Mouse (Mus musculus) midbrain, embryonic 10.5 days (tissue): Measurements from ENCODE around the gene Gm4513. TPM values are rescaled to one million over a fixed set of nuclear protein-coding genes. Genes with fewer than 3 reads are reported as not detected.
"Not testable (repeated sequence)": the region's sequence is repeated elsewhere in the genome, so short reads cannot be mapped to it uniquely, and the experiment has no call there.

ENCODE experiments used
- DNase-seq: peaks from one replicate; pipeline ENCODE4 v3.0.0-alpha.2; 2017; ENCODE audit warnings: low spot score
- H3K27ac ChIP-seq: fragments of 300-500 bp; sonication (generic); replicated peaks from 2 replicates; pipeline ENCODE4 v1.5.1; 2016; ENCODE audit warnings: mild to moderate bottlenecking
- H3K27me3 ChIP-seq: fragments of 300-500 bp; sonication (generic); 2 replicates; pipeline ENCODE4 v1.6.1; 2016; ENCODE audit warnings: low read depth, mild to moderate bottlenecking; ENCODE audit not compliant: poor library complexity, severe bottlenecking
- H3K36me3 ChIP-seq: fragments of 300-500 bp; sonication (generic); 2 replicates; pipeline ENCODE4 v1.6.1; 2016; ENCODE audit warnings: mild to moderate bottlenecking, moderate library complexity
- H3K4me1 ChIP-seq: fragments of 300-500 bp; sonication (generic); 2 replicates; pipeline ENCODE4 v1.6.1; 2016
- H3K4me3 ChIP-seq: fragments of 300-500 bp; sonication (generic); 2 replicates; pipeline ENCODE4 v1.5.1; 2016; ENCODE audit warnings: mild to moderate bottlenecking, moderate library complexity
- H3K9me3 ChIP-seq: fragments of 300-500 bp; sonication (generic); replicated peaks from 2 replicates; pipeline ENCODE4 v1.6.1; 2016; ENCODE audit warnings: mild to moderate bottlenecking
- WGBS: fragments of 180-500 bp; shearing (Covaris S2); methylation state at CpG from one replicate; pipeline ENCODE4 v1.1.7; 2016; 5-methylcytosine and 5-hydroxymethylcytosine counted together
- polyA plus RNA-seq: library from polyadenylated mRNA; unstranded; fragments of >200 nt; fragmentation: Nextera tagmentation; extraction: Ambion mirVana; gene quantifications from 2 replicates; pipeline ENCODE4 v1.2.1, GENCODE M21; 2016

Gm4513 gene
- polyA plus RNA-seq = not detected in 2 replicates

DNA sequence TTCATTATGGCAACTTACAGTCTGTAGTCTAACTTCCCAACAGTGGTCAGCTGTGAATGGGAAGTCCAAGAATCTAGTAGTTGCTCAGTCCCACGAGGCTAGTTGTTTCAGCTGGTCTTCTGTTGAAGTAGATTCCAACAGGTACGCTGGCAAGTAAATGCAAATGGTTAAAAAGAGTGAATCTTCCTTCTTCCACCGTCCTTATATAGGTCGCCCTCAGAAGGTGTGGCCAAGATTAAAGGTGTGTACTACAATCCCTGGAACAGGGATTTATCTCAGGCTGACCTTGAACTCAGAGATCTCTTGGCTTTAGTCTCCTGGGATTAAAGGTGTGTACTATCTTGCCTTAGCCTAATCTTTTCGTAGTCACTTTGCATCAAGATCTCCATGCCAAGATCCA is at the start of gene Gm4513:
Gm4513 (minus strand) TSS at position 101 of the 400 bp plus-strand sequence.
- not testable (repeated sequence) for H3K27me3 ChIP-seq, H3K36me3 ChIP-seq, H3K27ac ChIP-seq, H3K4me3 ChIP-seq, H3K4me1 ChIP-seq, H3K9me3 ChIP-seq, DNase-seq
- WGBS = 86% methylated on average over 3 of the region's 5 CpGs

GRCm38 (mm10) chr7:20576141-20576540 is 22.7 kb downstream of the Gm4513 start, which contains the start of gene Gm4141:
Gene Gm4141, minus strand, starts transcription at chr7:20576241.
- not testable (repeated sequence) for H3K27me3 ChIP-seq, H3K9me3 ChIP-seq, DNase-seq, H3K36me3 ChIP-seq, H3K27ac ChIP-seq, H3K4me3 ChIP-seq, H3K4me1 ChIP-seq
- no CpG with 5 or more reads among the region's 3 CpGs for WGBS

DNA sequence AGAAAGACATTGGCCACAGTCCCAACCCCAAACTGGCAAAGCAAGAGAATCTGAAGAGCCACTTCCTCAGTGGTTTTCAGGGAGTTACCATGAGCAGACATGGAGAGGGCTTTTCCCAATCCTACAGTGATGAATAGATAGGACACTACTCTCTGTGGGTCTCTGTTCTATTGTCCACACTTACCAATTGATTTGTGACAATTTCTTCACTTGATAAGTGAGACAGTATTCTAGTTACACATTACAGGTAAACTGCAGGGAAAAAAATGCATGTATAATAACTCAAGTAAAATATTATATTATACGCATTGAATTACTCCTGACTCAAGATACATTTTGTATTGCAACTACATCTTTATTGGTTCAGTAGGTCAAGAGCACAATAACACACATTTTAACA is 53.2 kb downstream of the Gm4513 start, which contains the start of gene Gm5726:
Gm5726 (minus strand) TSS at position 101 of the 400 bp plus-strand sequence.
- H3K27ac ChIP-seq, H3K9me3 ChIP-seq, DNase-seq, H3K4me3 ChIP-seq, H3K4me1 ChIP-seq, H3K27me3 ChIP-seq, H3K36me3 ChIP-seq: not testable (repeated sequence)
- no CpG with 5 or more reads among the region's 1 CpGs for whole genome bisulfite sequencing

Other genes with a start within 250 kb of the Gm4513 start
- gene Gm5728, start 223.6 kb downstream of the Gm4513 start, polyA plus RNA-seq = not detected in 2 replicates
- gene Vmn1r100, start 181.1 kb downstream of the Gm4513 start, polyA plus RNA-seq = not detected in 2 replicates
- not detected in 2 replicates for gene Vmn1r101, start 156.4 kb downstream of the Gm4513 start, polyA plus RNA-seq
- not detected in 2 replicates for gene Gm10670, start 124.1 kb downstream of the Gm4513 start, polyA plus RNA-seq
- gene Vmn1r103, start 88.5 kb downstream of the Gm4513 start, polyA plus RNA-seq = not detected in 2 replicates
- not detected in 2 replicates for gene Vmn1r104, start 65.2 kb downstream of the Gm4513 start, polyA plus RNA-seq
- gene Gm5726, start 53.3 kb downstream of the Gm4513 start, polyA plus RNA-seq = not detected in 2 replicates
- not detected in 2 replicates for gene Gm4141, start 22.8 kb downstream of the Gm4513 start, polyA plus RNA-seq
- not detected in 2 replicates for gene Vmn1r107, start 69.9 kb upstream of the Gm4513 start, polyA plus RNA-seq
- not detected in 2 replicates for gene Vmn1r111, start 104.2 kb upstream of the Gm4513 start, polyA plus RNA-seq
- gene Gm10668, start 131.6 kb upstream of the Gm4513 start, polyA plus RNA-seq = not detected in 2 replicates
- gene Vmn1r112, start 172.2 kb upstream of the Gm4513 start, polyA plus RNA-seq = not detected in 2 replicates
- gene Vmn1r113, start 188.3 kb upstream of the Gm4513 start, polyA plus RNA-seq = not detected in 2 replicates
- not detected in 2 replicates for gene Vmn1r114, start 213.2 kb upstream of the Gm4513 start, polyA plus RNA-seq
- not detected in 2 replicates for gene Vmn1r115, start 246.0 kb upstream of the Gm4513 start, polyA plus RNA-seq